Mouse (Mus musculus) heart, postnatal 10 days (tissue): ENCODE measurements around the gene Slc6a20b. TPM values are rescaled to one million over a fixed set of nuclear protein-coding genes. Genes with fewer than 3 reads are reported as not detected.

Source experiments
- DNase-seq, 2 experiments: peaks; one replicate each; pipeline ENCODE4 v3.0.0; 2021
- intact Hi-C: fragments of 180-260 bp; cut with DNase I; formaldehyde crosslinking; loops from one replicate; pipeline ENCODE4 v1.15.1; 2025
- total RNA-seq, 2 experiments: library from RNA; stranded (reverse); gene quantifications; 2 replicates each; pipeline ENCODE4 v1.2.3; 2021

Slc6a20b gene
- total RNA-seq, 2 experiments from 2014 or later, result not detected

GRCm38 (mm10) chr9:123596910-123597309, 35.5 kb downstream of the Slc6a20b start:
- intact Hi-C loops, result no loop called here
- DNase-seq, result no peak

GRCm38 (mm10) chr9:123595194-123595593, 37.2 kb downstream of the Slc6a20b start:
- intact Hi-C loops, result no loop called here
- no peak for DNase-seq

GRCm38 (mm10) chr9:123589240-123589910, 43.0 kb downstream of the Slc6a20b start:
- DNase-seq, result no peak
- intact Hi-C loops, result no loop called here

- DNase-seq, result no peak
- intact Hi-C loops, result no loop called here
These were observed 54.8 kb downstream of the Slc6a20b start for GRCm38 (mm10) chr9:123577360-123578192.

- intact Hi-C loops, result no loop called here
- DNase-seq, result no peak
These were observed 77.8 kb downstream of the Slc6a20b start for GRCm38 (mm10) chr9:123554599-123554998.

Other genes starting within 250 kb of the Slc6a20b start
- gene Limd1, start 153.9 kb downstream of the Slc6a20b start, total RNA-seq, result 10 to 100 TPM; 49.6 to 53.5 TPM
- 10 to 100 TPM; 43.5 to 45.3 TPM for gene Sacm1l, start 102.8 kb downstream of the Slc6a20b start, total RNA-seq
- gene Ccr9, start 45.9 kb upstream of the Slc6a20b start, total RNA-seq, result under 1 TPM; 0.42 to 0.62 TPM
- gene Slc6a20a, start 46.3 kb upstream of the Slc6a20b start, total RNA-seq, result not detected
- gene Lztfl1, start 85.1 kb upstream of the Slc6a20b start, total RNA-seq, result 10 to 100 TPM; 38.3 to 42.2 TPM
- not detected for gene Cxcr6, start 173.9 kb upstream of the Slc6a20b start, total RNA-seq
- gene Fyco1, start 219.3 kb upstream of the Slc6a20b start, total RNA-seq, result 100 to 1,000 TPM; 206 to 217 TPM
- gene Xcr1, start 229.5 kb upstream of the Slc6a20b start, total RNA-seq, result not detected